Mouse (Mus musculus) neural tube, embryonic 15.5 days (tissue): Measurements from ENCODE around the gene Nsmce3. TPM values are rescaled to one million over a fixed set of nuclear protein-coding genes. Genes with fewer than 3 reads are reported as not detected.
A peak's percentile ranks its signal among the peaks of the same experiment; 100 is the strongest.

Source experiments
- ATAC-seq: fragments of 200-750 bp; cut with Nextera tagmentation; 2 replicates; pipeline ENCODE4 v1.8.0; 2017; ENCODE audit warnings: mild to moderate bottlenecking, moderate TSS enrichment, moderate library complexity; ENCODE audit not compliant: low FRiP score
- H3K27ac ChIP-seq: fragments of 300-500 bp; sonication (generic); replicated peaks from 2 replicates; pipeline ENCODE4 v1.5.1; 2015; ENCODE audit warnings: mild to moderate bottlenecking, inconsistent platforms
- H3K27me3 ChIP-seq: fragments of 300-500 bp; sonication (generic); replicated peaks from 2 replicates; pipeline ENCODE4 v1.6.1; 2015; ENCODE audit warnings: inconsistent platforms
- H3K36me3 ChIP-seq: fragments of 300-500 bp; sonication (generic); 2 replicates; pipeline ENCODE4 v1.6.1; 2015; ENCODE audit warnings: inconsistent platforms
- H3K4me1 ChIP-seq: fragments of 300-500 bp; sonication (generic); 2 replicates; pipeline ENCODE4 v1.6.1; 2015; ENCODE audit warnings: inconsistent platforms
- H3K4me2 ChIP-seq: fragments of 300-500 bp; sonication (generic); 2 replicates; pipeline ENCODE4 v1.6.1; 2015; ENCODE audit warnings: inconsistent platforms, mild to moderate bottlenecking, moderate library complexity
- H3K4me3 ChIP-seq: fragments of 300-500 bp; sonication (generic); replicated peaks from 2 replicates; pipeline ENCODE4 v1.5.1; 2015; ENCODE audit warnings: mild to moderate bottlenecking, inconsistent platforms
- H3K9ac ChIP-seq: fragments of 300-500 bp; sonication (generic); replicated peaks from 2 replicates; pipeline ENCODE4 v1.6.1; 2015; ENCODE audit warnings: mild to moderate bottlenecking, inconsistent platforms
- H3K9me3 ChIP-seq: fragments of 300-500 bp; sonication (generic); replicated peaks from 2 replicates; pipeline ENCODE4 v1.6.1; 2016; ENCODE audit warnings: inconsistent platforms
- WGBS: fragments of 180-500 bp; shearing (Covaris S2); methylation state at CpG from one replicate; pipeline ENCODE4 v1.1.7; 2015; ENCODE audit warnings: mixed read lengths; 5-methylcytosine and 5-hydroxymethylcytosine counted together
- polyA plus RNA-seq: library from polyadenylated mRNA; unstranded; fragments of >200 nt; fragmentation: Nextera tagmentation; extraction: Ambion mirVana; gene quantifications from 2 replicates; pipeline ENCODE4 v1.2.1, GENCODE M21; 2015

Nsmce3 gene
- polyA plus RNA-seq, 1 experiment from 2014 or later, result 10.0 TPM

DNA sequence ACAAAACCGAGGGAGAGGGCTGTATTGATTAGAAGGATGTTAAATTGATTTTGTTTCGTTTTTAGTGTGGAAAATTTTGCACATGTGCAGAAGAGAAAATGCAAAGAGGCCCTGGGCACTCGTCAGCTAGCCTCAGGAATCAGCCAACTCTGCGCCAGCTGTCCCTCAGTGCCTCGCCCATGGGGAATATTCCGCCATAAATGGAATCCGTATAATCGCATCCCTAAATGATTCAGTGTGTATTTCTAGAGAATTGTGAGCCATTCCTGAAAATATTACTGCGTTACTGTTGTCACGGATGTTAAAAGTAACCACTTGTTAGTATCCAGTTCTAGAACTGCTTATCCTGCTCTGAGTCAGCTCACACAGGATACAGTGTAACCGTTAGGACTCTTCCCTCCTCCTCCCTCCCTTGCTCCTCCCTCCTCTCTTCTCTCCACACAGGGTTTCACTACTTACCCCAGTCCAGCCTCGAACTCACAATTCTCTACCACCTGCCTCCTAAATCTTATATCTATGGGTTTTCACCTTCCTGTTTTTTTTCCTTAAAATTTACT, 16.2 kb downstream of the Nsmce3 start:
- Histone ChIP-seq H3K36me3 (no peaks in the 10 kb centered on the region), H3K27me3 (no peaks in the 10 kb centered on the region), H3K4me1 (peaks cover 16% of the 10 kb centered on the region), H3K4me2 (peak overlapping the region; percentile 43), H3K4me3 (peak overlapping the region; percentile 14), H3K27ac (peak overlapping the region; percentile 72; the same call in 1 of the 2 replicates), H3K9ac (no peak overlapping the region), H3K9me3 (no peaks in the 10 kb centered on the region)
- ATAC-seq, result 0 out of 2 replicates have a peak, but pooled peaks have one; percentile 47
- WGBS, result 37% methylated on average over 12 of the region's 12 CpGs

GRCm38 (mm10) chr7:64855976-64856375, 16.8 kb downstream of the Nsmce3 start:
- Histone ChIP-seq H3K9ac (no peak overlapping the region), H3K4me1 (peaks cover 16% of the 10 kb centered on the region), H3K36me3 (no peaks in the 10 kb centered on the region), H3K9me3 (no peaks in the 10 kb centered on the region), H3K27me3 (no peaks in the 10 kb centered on the region), H3K4me3 (peak overlapping the region; percentile 14), H3K4me2 (peak overlapping the region; percentile 43), H3K27ac (peak overlapping the region; percentile 72; the same call in 1 of the 2 replicates)
- ATAC-seq, result 0 out of 2 replicates have a peak, but pooled peaks have one; percentile 47
- WGBS, result 19% methylated on average over 15 of the region's 15 CpGs

DNA sequence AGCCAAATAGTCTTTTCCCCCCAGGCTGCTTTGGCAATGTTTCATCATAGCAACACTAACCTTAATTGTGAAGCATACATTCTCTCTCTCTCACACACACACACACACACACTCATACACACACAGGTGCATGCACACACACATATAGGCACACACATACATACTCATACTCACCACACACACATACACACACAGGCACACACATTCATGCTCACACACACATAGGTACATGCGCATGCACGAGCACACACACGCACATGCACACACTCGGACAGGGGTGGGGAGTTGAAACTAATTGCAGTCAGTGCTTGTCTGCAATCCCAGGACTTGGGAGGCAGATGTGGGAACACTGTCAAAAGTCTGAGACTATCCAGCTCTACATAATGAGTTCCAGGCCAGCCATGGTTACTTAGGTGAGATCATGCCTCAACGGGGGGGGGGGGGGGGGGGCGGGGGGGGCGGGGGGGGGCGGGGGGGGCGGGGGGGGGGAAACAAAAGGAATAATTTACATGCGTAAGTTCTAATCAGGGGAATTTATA, 17.3 kb downstream of the Nsmce3 start:
- Histone ChIP-seq H3K4me2 (peak overlapping the region; percentile 43), H3K9ac (no peak overlapping the region), H3K9me3 (no peaks in the 10 kb centered on the region), H3K27me3 (no peaks in the 10 kb centered on the region), H3K36me3 (no peaks in the 10 kb centered on the region), H3K27ac (0 out of 2 replicates have a peak overlapping the region, but pooled peaks have one; percentile 72), H3K4me3 (no peak overlapping the region), H3K4me1 (peaks cover 16% of the 10 kb centered on the region)
- ATAC-seq, result no peak; the same call in 1 of the 2 replicates
- 59% methylated on average over 7 of the region's 10 CpGs for WGBS

GRCm38 (mm10) chr7:64850791-64851190, 22.0 kb downstream of the Nsmce3 start:
- Histone ChIP-seq H3K36me3 (no peaks in the 10 kb centered on the region), H3K27me3 (no peaks in the 10 kb centered on the region), H3K27ac (no peak overlapping the region), H3K4me1 (peaks cover 4% of the 10 kb centered on the region), H3K4me2 (no peak overlapping the region), H3K9ac (no peak overlapping the region), H3K9me3 (no peaks in the 10 kb centered on the region), H3K4me3 (no peak overlapping the region)
- 55% methylated on average over 3 of the region's 3 CpGs for WGBS
- no peak for ATAC-seq

DNA sequence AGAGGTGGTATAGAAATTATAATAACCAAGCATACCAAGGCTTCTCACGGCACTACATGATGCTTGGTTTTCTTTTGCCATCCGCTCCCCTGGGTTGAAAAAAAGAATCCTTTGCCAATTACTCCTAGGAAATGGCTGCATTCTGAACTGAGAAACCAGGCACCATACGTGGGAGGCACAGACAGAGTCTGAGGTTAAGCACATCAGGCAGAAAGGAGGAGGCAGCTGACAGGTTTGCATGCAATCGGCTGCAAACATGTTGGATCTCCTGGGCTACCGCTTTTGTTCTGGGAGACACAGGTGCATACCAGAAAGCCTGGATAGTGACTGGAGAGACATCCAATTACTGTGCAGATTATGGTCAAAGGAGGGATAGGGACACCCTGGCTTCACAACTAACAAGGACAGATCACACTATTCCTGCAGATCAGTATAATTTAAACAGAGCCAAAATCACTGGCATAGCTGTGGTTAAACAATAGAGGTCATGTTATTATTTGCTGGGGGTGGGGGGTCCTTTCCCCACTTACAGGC, 25.4 kb downstream of the Nsmce3 start:
- no peaks in the 10 kb centered on the region for H3K4me1 ChIP-seq
- no peak overlapping the region for H3K27ac ChIP-seq
- no peak for ATAC-seq
- no peaks in the 10 kb centered on the region for H3K27me3 ChIP-seq
- no peak overlapping the region for H3K4me3 ChIP-seq
- no peak overlapping the region for H3K9ac ChIP-seq
- H3K4me2 ChIP-seq, result no peak overlapping the region
- no peaks in the 10 kb centered on the region for H3K36me3 ChIP-seq
- 86% methylated on average over 5 of the region's 5 CpGs for WGBS
- no peaks in the 10 kb centered on the region for H3K9me3 ChIP-seq

GRCm38 (mm10) chr7:64846061-64846460, 26.7 kb downstream of the Nsmce3 start:
- H3K9me3 ChIP-seq, result no peaks in the 10 kb centered on the region
- no peak overlapping the region for H3K4me3 ChIP-seq
- H3K4me2 ChIP-seq, result no peak overlapping the region
- 85% methylated on average over 3 of the region's 3 CpGs for WGBS
- H3K36me3 ChIP-seq, result no peaks in the 10 kb centered on the region
- peaks cover 6% of the 10 kb centered on the region for H3K4me1 ChIP-seq
- no peak overlapping the region for H3K27ac ChIP-seq
- H3K27me3 ChIP-seq, result no peaks in the 10 kb centered on the region
- no peak overlapping the region for H3K9ac ChIP-seq
- no peak for ATAC-seq

DNA sequence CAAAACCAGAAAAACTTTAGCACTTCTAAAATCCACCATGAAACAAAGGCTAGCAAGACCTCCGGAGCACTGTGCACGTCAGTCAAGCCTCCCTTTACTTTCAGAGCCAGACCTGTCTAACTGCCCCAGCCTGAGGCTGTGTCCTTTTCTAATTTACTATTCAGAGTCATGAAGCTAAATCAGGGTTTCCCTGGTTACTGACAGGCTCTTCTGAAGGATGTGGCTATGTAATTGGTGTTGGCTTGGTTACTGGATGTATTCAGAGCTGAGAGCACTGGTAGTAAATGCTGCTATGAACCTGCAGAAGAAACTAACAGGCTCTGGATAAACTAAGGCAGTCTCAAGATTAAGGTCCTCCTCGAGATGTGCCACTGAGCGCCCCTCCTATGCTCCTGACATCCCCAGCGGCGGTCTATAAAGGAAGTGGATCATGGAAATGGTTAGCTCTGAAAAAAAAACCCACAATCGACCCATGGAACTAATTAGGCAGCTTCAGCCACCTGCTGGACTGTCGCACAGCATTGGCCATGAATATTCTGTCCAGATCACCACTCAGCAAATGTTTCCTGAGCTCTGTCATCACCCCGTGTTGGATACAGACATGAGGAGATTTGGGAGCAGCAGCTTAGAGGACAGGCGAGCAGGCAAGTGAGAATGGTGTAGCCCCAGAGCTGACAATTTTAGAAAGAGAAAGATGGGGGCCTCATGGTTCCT, 31.7 kb downstream of the Nsmce3 start:
- Histone ChIP-seq H3K4me3 (no peak overlapping the region), H3K27ac (peak overlapping the region; percentile 69), H3K9me3 (no peaks in the 10 kb centered on the region), H3K27me3 (no peaks in the 10 kb centered on the region), H3K4me2 (0 out of 2 replicates have a peak overlapping the region, but pooled peaks have one; percentile 13), H3K9ac (no peak overlapping the region), H3K36me3 (no peaks in the 10 kb centered on the region), H3K4me1 (peaks cover 21% of the 10 kb centered on the region)
- peak; percentile 85 for ATAC-seq
- WGBS, result 13% methylated on average over 10 of the region's 10 CpGs

GRCm38 (mm10) chr7:64840576-64840895, 32.3 kb downstream of the Nsmce3 start:
- WGBS, result 53% methylated on average over 1 of the region's 1 CpGs
- peak overlapping the region; percentile 55; the same call in 1 of the 2 replicates for H3K4me2 ChIP-seq
- H3K4me1 ChIP-seq, result peaks cover 21% of the 10 kb centered on the region
- no peak overlapping the region for H3K27ac ChIP-seq
- H3K9me3 ChIP-seq, result no peaks in the 10 kb centered on the region
- ATAC-seq, result no peak
- H3K36me3 ChIP-seq, result no peaks in the 10 kb centered on the region
- no peaks in the 10 kb centered on the region for H3K27me3 ChIP-seq
- H3K4me3 ChIP-seq, result peak overlapping the region; percentile 20; the same call in 1 of the 2 replicates
- no peak overlapping the region for H3K9ac ChIP-seq

DNA sequence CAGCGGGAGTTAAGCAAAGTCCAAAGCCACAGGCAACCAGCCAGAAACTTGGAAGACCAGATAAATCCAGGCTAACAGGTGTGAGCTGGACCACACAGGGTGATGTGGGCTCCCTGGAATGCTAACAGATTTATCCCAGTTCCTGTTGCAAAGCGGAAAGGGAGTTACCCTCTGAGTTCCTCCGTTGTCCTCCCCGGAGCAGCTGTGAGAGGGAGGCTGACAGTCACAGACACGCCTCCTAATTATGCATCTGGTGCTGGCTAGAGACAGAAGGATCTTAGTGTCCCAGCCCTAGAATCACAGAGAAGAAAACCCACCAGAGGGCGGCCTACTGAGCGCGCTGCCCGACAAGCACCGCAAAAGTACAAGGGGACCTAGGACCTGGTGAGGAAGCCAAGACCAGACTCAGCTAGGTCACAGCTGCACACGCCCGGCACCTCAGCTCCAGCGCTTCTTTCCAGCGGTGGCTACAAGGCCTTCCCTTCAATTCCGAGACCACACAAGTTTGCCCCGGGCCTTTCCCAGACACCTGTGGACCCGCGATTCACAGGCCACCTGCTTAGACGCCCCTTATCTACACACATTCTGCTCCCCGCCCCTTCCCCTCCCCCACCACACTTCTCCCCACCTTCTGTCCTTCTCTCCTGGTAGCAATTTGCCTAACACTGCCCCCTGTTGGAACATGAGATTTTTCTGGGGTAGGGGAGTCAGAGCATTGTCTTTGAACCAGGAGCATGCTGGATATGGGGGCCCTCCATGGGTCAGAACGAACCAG, 32.8 kb downstream of the Nsmce3 start:
- no peaks in the 10 kb centered on the region for H3K27me3 ChIP-seq
- peak overlapping the region; percentile 20; the same call in 1 of the 2 replicates for H3K4me3 ChIP-seq
- H3K9me3 ChIP-seq, result no peaks in the 10 kb centered on the region
- no peak overlapping the region for H3K9ac ChIP-seq
- peaks cover 21% of the 10 kb centered on the region for H3K4me1 ChIP-seq
- H3K4me2 ChIP-seq, result peak overlapping the region; percentile 55
- 3% methylated on average over 21 of the region's 21 CpGs for WGBS
- H3K27ac ChIP-seq, result peak overlapping the region; percentile 56
- peak; percentile 67 for ATAC-seq
- H3K36me3 ChIP-seq, result no peaks in the 10 kb centered on the region

DNA sequence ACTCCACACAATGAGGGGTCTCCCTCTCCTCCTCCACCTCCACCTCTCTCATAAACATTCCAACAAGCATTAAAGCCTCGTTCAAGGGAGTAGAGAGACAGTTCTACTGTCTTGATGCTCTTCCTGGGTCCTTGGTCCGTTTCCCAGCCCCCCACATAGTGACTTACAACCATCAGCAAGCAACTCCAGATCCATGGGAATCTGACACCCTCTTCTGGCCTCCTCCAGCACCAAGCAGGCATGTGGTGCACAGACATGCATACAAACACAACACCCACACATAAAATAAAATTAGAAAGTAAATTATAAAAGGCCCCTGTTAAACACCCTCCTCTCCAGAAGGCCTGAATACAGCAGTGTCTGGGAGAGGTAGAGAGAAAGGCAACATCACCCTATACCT, 33.5 kb downstream of the Nsmce3 start:
- Histone ChIP-seq H3K9ac (no peak overlapping the region), H3K36me3 (no peaks in the 10 kb centered on the region), H3K9me3 (no peaks in the 10 kb centered on the region), H3K4me3 (no peak overlapping the region), H3K4me2 (peak overlapping the region; percentile 55; the same call in 1 of the 2 replicates), H3K4me1 (peaks cover 21% of the 10 kb centered on the region), H3K27me3 (no peaks in the 10 kb centered on the region), H3K27ac (peak overlapping the region; percentile 6; the same call in 1 of the 2 replicates)
- 40% methylated on average over 2 of the region's 2 CpGs for WGBS
- ATAC-seq, result no peak
